Mouse (Mus musculus): ENCODE results near the gene Dph2.

The Dph2 gene

DNA sequence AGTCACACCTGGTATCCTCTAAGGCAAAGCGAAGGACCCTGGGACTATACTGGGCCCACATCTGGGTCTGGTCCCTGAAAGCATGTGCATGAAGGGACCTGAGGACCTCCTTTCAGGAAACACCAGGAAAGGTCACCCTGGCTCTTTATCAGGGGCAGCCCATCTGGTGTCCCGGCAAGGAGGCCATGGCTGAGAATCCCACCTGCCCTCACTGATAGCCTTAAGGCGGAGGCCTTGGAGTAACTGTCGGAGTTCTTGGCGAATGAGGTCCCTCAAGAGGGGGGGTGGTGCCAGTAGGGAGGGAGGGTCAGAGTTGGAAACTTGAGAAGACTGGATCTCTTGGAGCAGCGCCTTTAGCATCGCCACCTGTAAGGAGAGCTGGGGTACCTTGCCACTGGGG, 20.0 kb downstream of the Dph2 start:
- no peak for DNase-seq

DNA sequence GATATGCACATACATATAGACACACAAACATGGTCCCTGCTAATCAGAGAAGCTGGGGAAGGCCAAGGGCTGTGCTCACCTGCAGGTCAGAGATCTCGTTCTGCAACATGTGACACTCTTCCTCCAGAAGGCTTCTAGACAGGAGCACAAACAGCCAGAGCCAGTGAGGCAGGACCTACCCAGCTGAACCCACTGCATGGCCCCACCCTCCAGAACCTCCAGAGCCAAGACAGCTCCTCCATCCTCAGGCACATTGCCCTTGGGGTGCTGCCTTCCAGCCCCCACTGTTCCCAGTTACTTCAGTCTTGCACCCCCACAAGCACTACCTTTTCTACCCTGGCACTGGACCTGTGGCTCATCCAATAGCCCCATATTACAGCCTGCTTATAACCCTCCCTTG, 21.4 kb downstream of the Dph2 start:
- no peak for DNase-seq

DNA sequence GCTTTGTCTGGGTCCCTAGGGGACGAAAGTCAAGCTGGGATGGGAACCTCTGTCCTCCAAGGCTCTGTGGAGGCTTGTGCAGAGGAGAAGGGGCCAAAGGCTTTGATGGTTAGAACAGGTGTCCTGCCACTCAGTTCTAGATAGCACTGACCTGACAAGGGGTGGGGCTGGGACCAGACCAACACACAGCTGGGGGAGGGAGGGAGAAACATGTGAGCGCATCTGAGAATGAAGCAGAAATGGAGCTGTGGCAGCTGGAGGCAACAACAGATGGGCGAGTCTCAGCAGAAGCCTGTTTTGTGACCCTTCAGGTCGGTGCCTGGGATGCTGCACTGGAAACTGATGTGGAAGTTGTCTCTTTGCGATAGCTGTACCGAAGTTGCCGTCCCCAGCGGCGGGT, 22.5 kb downstream of the Dph2 start:
- no peak for DNase-seq

DNA sequence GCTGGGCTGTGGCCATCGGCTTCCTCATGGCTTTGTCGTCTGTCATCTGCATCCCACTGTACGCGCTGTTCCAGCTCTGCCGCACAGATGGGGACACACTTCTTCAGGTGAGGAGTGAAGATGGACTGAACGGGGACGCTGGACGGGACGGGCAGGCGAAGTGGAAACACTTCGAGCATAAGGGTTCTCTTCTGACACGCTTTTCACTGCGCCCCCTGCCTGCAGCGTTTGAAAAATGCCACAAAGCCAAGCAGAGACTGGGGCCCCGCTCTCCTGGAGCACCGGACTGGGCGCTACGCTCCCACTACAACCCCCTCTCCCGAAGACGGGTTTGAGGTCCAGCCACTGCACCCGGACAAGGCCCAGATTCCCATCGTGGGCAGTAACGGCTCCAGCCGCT, 24.0 kb downstream of the Dph2 start:
- peak; percentile 55 to 59 for DNase-seq

DNA sequence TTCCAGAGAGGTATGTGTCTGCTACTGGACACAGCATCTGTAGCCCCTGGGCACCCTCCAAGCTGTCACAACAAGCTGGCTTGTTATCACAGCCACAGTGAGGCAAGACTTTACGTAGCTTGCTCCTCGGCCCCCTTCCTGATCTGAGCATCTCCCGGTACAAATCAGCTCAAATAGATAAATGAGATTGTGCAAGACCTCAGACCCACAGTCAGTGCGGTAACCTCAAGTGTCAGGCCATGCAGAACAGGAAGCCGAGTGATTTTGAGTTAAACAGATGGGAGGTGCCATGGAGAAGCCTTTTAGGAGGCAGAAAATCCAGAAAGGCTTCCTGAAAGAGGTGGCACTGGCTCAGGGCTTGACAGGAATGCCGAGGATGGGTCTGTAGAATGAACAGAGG, 24.8 kb downstream of the Dph2 start:
- DNase-seq, result no peak

DNA sequence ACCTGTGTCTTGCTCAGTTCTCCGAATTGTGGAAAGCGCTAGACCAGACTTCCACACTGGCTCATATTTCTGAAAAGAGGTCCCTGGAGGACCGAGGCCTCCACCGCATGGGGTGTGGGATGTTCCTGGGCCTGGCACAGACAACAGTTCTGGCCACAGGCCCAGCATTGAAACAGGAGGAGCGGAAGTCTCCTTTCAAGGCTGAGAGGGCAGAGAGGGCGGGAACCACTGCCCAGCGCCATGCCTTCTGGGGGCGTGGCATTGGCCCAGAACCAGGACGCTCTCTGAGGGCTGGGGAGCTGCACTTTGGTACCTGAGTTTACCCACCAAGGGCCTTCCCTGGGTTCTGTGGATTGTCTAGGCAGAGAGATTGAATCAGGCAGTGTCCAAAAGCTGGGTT, 25.7 kb downstream of the Dph2 start:
- DNase-seq, result peak in 1 of 2 experiments; percentile 44

DNA sequence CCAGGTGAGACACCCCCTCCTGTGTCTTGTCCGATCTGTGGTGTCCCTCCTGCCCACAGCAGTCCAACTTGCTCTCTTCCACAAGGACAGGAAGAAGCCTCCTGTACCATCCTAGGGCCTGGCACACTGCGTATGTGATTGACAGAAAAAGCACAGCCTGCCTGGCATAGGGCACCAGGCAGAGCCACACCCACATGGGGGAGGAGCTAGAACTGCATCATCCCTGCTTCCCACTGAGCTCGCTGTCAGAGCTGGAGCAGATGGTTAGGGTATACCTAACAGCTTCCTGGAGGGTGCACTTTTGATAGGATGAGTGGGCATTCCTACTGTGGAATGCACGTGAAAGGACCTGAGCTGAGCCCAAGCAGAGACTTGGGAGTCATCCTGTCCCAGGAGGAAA, 29.0 kb downstream of the Dph2 start:
- DNase-seq, result no peak

DNA sequence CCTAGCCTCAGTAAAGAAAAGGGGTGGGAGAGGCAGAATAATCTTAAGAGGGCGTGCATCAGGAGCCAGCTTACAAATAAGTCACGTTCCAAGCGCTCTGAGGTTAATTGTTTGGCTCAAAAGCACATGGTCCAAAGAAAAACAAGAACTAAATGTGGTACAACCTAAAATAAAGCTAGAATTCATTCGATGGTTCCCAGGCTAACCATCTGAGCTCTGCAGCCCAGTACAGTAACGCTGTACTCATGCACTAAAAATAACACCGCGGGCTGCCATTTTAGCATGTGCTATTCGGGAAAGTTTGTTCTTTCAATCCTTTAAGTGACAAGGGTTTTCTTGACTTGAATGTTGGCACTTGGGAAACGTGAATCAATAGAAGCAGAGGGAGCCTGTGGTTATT, 31.3 kb downstream of the Dph2 start:
- no peak for DNase-seq

DNA sequence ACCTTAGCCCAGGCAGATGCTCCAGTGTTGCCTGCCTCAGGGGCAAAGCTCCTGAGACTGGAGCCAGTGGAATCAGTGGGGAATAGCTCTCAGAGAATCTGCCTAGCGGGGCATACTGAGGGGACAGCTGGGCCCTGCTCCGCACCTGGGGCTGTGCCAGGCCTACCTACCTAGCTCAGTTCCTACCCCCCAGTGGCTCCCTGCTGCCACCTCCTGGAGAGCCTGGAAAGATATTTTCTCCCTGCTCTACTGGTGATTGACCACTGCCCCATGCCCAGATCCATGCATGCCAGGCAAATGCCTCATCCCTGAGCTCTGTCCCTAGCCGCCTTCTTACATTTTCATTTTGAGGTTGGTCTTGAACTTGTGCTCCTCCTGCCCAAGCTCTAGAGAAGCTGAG, 33.0 kb downstream of the Dph2 start:
- peak; percentile 46 to 70 for DNase-seq

DNA sequence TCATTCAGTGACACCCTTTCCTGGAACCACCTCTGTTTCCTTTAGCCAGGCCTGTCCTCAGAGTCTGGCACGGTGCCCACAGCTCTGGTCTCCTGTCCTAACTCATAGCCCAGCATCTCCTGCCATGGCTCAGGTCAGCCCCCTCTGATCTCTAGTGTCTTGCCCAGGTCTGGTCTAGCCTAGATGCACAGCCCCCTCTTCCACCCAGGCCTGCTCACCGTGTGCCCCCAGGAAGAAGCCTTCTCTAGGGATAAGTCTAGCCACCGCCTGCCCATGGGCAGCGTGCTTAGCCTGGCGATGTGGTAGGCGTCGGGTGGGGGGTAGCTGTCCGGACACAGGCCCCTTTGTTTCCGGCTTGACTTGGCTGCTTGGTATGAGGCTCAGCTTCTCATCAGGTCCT, 36.7 kb downstream of the Dph2 start:
- no peak for DNase-seq

DNA sequence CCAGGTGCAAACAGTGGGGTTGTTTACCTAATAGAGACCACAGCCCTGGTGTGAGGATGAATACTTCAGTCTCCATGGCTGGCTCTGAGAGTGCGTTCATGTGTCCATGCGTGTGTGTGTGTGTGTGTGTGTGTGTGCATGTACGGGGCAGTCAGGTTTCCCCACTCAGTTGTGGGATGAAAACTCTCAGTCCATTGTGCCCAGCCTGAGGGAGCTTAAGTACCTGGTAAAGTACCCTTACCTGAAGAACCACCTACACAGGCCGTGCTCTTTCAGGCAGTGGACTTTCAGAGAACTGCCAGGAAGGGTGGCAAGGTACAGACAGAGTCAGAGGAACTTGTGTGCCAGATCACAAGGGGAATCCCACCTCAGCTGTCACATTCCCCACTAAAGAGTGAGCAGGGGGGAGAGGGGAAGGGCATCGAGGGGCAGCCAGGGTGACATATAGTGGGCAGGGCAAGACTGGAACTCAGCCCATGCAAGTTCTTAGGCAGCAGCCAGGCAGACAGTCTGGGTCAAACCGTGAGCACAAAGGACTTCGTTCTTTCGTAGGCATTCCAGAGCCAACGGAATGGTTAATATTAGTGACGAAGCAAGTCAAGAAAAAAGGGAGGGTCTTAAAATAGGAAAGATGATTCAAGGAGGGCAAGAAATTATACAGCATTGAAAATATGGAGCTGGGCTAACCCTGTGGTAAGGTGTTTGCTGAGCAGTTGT, 39.5 kb downstream of the Dph2 start:
- DNase-seq, result no peak

DNA sequence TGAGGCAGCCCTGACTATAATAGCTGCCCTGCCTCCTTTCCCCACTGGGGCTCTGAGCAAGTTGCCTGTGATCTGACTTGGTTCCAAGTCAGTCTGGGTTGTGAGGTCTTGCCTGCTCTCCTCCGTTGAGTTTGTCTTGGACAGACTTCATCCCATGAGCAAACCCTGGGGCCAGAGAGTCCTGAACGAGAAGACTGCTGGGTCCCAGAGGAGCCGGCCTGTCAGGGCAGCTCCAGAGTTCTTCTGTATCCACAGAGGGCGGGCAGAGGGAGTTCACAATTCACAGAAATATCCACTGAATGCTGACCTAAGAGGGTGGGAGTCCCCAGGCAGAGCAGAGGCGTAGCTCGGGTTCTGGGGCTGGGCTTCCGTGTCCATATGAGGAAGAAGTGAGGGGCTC, 41.0 kb downstream of the Dph2 start:
- DNase-seq, result no peak

DNA sequence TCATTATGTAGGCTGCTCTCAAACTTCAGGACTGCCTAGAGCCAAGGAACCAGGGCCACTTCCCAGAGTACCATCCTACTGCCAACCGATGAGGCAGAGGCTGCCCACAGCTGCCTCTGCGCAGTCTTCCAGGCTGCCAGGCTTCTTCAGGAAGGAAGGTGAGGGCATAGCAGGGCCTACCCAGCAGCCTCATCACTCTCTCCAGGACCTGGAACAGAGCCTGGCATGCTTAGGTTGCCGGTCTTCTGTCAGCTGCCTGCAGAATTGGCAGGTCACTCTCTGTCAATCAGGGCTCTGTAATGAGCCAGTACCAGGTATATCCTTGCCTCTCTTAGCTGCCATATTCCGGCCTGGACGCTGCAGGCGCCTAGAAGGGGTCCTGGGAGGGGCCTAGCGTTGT, 41.7 kb downstream of the Dph2 start:
- peak; percentile 34 to 38 for DNase-seq

DNA sequence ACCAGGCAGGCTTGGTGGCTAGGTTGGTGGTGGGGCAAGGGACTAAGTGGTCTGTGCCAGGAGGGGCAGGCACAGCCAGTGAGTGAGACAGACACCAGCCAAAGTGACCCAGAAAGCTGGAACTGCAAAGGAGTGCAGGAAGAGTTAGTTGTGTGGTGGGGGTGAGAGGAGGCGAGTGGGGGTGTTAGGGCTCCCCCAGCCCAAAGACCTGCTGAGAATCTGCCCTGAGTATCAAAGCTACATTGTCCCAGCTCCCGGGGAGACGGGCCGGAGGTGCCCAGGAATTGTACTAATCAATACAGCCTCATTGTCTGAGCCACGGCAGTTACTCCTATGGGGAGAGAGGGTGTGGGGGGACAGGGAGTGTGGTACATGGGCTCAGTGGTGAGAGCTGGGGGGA, 42.3 kb downstream of the Dph2 start:
- DNase-seq, result no peak

DNA sequence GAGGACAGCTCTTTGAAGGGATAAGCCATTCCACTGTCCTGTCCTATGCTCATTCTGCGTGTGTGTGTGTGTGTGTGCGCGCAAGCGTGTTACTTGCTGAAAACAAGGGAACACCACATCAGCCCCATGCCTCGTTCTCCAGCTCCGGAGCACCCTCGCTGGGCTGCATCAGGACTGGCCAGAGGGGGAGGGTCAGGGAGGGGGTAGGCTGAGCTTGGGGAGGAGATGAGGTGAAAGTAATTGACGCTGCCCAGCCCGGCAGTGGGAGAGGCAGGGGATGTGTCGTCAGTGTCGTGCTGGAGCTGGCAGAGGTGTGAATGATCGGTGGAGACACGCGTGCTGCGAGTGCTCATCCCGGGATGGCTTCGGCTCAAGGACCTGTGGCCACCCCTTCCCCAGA, 42.8 kb downstream of the Dph2 start:
- DNase-seq, result no peak

DNA sequence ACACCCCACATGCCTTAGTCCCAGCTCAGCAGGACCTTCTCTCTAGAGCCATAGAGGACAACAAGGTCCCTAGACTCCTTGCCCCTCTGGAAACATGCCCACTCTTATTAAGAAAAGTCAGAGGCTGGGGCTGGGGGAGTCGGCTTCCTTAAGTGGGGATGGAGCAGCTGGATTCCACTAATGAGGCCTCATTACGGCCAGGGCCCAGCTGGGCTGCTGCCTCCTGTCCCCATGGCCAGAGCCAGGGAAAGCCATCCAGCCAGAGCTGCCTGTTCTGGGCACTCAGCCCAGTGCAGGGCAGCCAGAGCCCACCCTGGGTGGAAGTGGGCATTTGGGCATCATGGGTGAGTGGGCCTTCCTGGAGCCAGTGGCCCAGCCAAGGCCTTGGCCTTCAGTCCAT, 44.8 kb downstream of the Dph2 start:
- no peak for DNase-seq

DNA sequence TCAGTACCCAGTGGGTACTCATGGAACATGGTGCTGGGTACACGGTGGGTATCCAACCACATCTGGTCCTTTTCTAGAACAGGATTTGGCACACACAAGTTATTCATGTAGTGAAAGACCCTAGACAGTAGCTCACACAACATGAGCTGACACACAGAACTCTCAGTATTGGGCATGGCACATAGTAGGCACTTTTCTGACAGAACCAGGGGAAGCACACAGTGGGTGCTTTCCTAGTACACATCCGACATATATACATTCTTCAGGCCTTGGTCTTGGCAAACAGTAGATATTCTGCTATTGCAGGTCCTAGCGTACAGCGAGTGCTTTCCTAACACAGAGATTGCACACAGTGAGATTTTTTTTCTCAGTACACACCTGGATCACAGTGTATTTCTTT, 45.6 kb downstream of the Dph2 start:
- DNase-seq, result no peak

DNA sequence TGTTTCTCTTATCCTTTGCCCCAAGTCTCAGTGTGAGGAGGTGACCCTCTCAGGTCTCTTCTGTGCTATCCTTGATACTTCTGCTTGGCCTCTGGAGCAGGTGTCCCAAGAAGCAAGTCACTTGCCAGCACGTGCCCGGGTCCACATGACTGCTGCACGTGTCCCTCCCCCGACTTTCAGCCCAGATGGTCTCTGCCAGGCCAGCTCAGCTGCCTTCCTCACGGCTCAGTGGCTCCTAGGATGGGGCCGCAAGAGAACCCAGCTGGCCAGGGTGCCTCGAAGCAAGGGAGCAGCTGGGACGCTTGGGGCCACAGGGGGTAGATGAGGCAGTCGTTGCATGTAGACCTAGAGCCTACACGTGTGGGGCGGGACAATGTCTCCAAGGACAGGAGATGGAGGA, 46.5 kb downstream of the Dph2 start:
- no peak for DNase-seq

DNA sequence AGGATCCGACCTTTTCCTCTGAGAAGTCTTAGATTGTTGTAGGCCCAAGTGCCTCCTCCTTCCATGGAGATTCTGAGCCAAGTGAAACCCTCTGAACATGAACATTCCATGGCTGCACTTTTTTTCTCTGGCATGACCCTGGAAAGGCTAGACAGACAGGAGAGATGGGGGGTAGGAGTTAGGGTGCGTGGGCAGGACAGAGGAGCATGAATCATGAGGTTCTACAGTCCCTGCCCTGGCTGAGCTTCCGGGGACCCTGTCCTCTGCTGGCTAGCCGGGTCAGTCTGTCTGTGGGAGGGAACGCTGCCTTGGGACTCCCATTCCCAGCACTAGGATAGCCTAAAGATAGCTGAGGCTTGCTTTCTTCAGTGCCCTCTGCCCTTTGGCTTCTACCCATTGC, 47.4 kb downstream of the Dph2 start:
- DNase-seq, result no peak

DNA sequence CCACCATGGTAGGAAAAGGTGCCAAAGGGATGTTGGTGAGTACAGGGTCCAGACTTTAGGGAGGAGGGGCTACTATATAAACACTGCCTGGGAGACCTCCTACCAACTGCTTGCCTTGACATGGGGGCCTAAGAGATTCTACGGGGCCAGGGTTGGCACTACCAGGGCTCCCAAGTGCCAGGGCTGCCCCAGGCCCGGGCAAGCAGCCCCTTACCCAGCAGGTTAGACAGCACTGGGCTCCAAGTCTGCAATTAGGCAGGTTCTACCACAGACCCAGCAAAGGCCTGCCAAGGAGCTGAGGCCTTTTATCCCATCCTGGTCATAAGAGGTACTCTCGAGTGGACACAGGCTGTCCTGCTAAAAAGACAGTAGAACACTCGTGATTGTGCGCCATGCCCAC, 48.7 kb downstream of the Dph2 start:
- no peak for DNase-seq

DNA sequence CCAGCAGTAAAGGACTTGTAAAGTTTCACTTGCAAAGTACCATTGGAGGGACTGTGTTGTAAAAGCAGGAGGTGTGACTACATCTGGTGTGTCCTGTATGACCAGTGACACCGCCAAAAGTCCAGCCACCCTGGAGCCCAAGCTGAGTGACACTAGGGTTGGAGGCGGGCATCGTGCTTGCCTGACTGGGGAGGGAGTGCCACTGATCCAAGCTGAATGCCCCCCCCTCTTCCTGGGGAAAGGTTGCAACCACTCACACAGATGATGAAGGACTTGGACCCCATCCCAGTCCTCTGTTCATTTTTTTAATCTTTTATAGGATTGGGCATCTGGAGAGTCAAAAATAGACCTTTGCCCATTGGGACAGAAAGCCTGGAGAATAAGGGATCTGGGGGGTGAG, 50.3 kb downstream of the Dph2 start:
- DNase-seq, result no peak

DNA sequence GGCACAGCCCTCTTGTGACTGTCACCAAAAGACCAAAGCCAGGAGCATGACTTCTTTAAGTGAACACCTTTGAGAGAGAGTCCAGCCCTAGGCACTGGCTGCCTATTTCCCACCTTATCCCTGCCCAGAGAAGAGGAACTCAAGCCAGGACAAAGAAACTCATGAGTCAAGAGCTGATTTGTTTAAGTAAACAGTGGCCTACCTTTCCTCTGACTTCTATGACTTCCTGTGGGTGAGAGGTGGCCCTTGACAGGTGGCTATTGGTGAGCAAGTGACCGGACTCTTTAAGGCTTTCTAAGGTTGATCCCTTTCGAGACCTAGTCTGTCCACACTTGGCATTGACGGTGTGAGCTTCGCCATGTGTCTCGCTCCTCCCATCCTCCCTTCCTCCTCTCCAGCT, 51.0 kb downstream of the Dph2 start:
- DNase-seq, result no peak

DNA sequence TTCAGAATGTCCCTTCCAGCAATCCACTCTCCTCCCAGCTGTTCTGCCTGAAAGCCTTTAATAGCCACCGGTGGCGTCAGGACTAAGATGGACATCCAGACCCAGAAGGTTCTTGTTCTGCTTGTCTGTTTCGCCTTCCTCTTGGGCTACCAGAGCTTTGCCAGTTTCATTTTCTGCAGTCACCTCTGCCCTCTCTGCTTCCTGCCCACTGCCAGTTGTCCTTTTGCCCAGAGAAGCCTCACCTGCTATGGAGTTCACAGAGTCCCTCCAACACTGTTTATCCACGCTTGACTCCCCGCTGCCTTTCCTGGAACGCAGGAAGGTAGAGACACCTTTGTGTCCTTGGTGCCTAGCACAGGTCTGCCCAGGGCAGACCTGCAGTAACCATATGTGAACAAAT, 52.5 kb downstream of the Dph2 start:
- DNase-seq, result no peak
